Mouse (Mus musculus) 3134 (cell line): ENCODE measurements around the gene Elmo3.
A peak's percentile ranks its signal among the peaks of the same experiment; 100 is the strongest.

Source experiments
- DNase-seq: peaks from one replicate; pipeline ENCODE4 v3.0.0-alpha.2; 2011; ENCODE audit warnings: low spot score; ENCODE audit not compliant: insufficient read length; ENCODE audit errors: extremely low read depth

Elmo3 gene

GRCm38 (mm10) chr8:105305211-105306145 is at the start of gene Elmo3:
Gene Elmo3 (plus strand): TSS chr8:105305601.
- DNase-seq: no peak

GRCm38 (mm10) chr8:105257318-105258114 is 47.9 kb upstream of the Elmo3 start:
- DNase-seq: no peak

GRCm38 (mm10) chr8:105258911-105259720 is 46.3 kb upstream of the Elmo3 start:
- DNase-seq: no peak

- DNase-seq: no peak
Measured at GRCm38 (mm10) chr8:105259721-105260320, 45.6 kb upstream of the Elmo3 start.

- no peak for DNase-seq
Measured at GRCm38 (mm10) chr8:105260371-105261099, 44.9 kb upstream of the Elmo3 start.

GRCm38 (mm10) chr8:105261326-105261980 is 43.9 kb upstream of the Elmo3 start:
- no peak for DNase-seq

- DNase-seq: no peak
Measured at GRCm38 (mm10) chr8:105263244-105263912, 42.0 kb upstream of the Elmo3 start.

GRCm38 (mm10) chr8:105264024-105264982 is 41.1 kb upstream of the Elmo3 start, which contains the start of the genes Tradd and Fbxl8:
Gene Tradd (minus strand): TSS chr8:105264609.
Gene Fbxl8 (plus strand): TSS chr8:105264648.
- DNase-seq: peak; percentile 82

GRCm38 (mm10) chr8:105265128-105265527 is 40.3 kb upstream of the Elmo3 start:
- DNase-seq: peak; percentile 55

GRCm38 (mm10) chr8:105266775-105267174 is 38.6 kb upstream of the Elmo3 start:
- no peak for DNase-seq

- DNase-seq: no peak
Measured at GRCm38 (mm10) chr8:105268342-105269074, 36.9 kb upstream of the Elmo3 start.

GRCm38 (mm10) chr8:105269075-105269458 is 36.3 kb upstream of the Elmo3 start:
- DNase-seq: no peak

- DNase-seq: no peak
Measured at GRCm38 (mm10) chr8:105269461-105269947, 35.9 kb upstream of the Elmo3 start, which contains the start of gene Hsf4. Gene Hsf4 (plus strand): TSS chr8:105269801.

GRCm38 (mm10) chr8:105270101-105270915 is 35.1 kb upstream of the Elmo3 start:
- DNase-seq: no peak

GRCm38 (mm10) chr8:105270916-105271186 is 34.5 kb upstream of the Elmo3 start:
- no peak for DNase-seq

- DNase-seq: no peak
Measured at GRCm38 (mm10) chr8:105275387-105275786, 30.0 kb upstream of the Elmo3 start.
